Mouse (Mus musculus) thymus, postnatal 14 days (tissue): ENCODE data around the gene Lamc2.

Source experiments
- DNase-seq: peaks from one replicate; pipeline ENCODE4 v3.0.0; 2021

Gene Lamc2

GRCm38 (mm10) chr1:153126491-153127381 is 59.5 kb downstream of the Lamc2 start:
- no peak for DNase-seq

- DNase-seq = no peak
Measured at GRCm38 (mm10) chr1:153125287-153126275, 60.7 kb downstream of the Lamc2 start.

GRCm38 (mm10) chr1:153124502-153124901 is 61.7 kb downstream of the Lamc2 start:
- no peak for DNase-seq

- no peak for DNase-seq
Measured at GRCm38 (mm10) chr1:153122764-153123163, 63.5 kb downstream of the Lamc2 start.

GRCm38 (mm10) chr1:153121320-153121719 is 64.9 kb downstream of the Lamc2 start:
- DNase-seq = no peak

GRCm38 (mm10) chr1:153120544-153120943 is 65.7 kb downstream of the Lamc2 start:
- no peak for DNase-seq

GRCm38 (mm10) chr1:153115315-153115714 is 70.9 kb downstream of the Lamc2 start:
- no peak for DNase-seq

- no peak for DNase-seq
Measured at GRCm38 (mm10) chr1:153111596-153111995, 74.7 kb downstream of the Lamc2 start.

- DNase-seq = no peak
Measured at GRCm38 (mm10) chr1:153109836-153110235, 76.4 kb downstream of the Lamc2 start.

GRCm38 (mm10) chr1:153109346-153109745 is 76.9 kb downstream of the Lamc2 start:
- DNase-seq = no peak

GRCm38 (mm10) chr1:153107866-153108265 is 78.4 kb downstream of the Lamc2 start:
- DNase-seq = no peak

GRCm38 (mm10) chr1:153104804-153105203 is 81.4 kb downstream of the Lamc2 start:
- no peak for DNase-seq

- DNase-seq = no peak
Measured at GRCm38 (mm10) chr1:153103186-153103554, 83.1 kb downstream of the Lamc2 start.

- no peak for DNase-seq
Measured at GRCm38 (mm10) chr1:153102296-153103185, 83.7 kb downstream of the Lamc2 start.

- DNase-seq = peak; percentile 80
Measured at GRCm38 (mm10) chr1:153101327-153101880, 84.8 kb downstream of the Lamc2 start.

GRCm38 (mm10) chr1:153100912-153101311 is 85.3 kb downstream of the Lamc2 start:
- no peak for DNase-seq

GRCm38 (mm10) chr1:153098586-153098985 is 87.7 kb downstream of the Lamc2 start:
- no peak for DNase-seq

GRCm38 (mm10) chr1:153097017-153097675 is 89.1 kb downstream of the Lamc2 start:
- no peak for DNase-seq

- no peak for DNase-seq
Measured at GRCm38 (mm10) chr1:153095826-153096727, 90.2 kb downstream of the Lamc2 start.

- DNase-seq = no peak
Measured at GRCm38 (mm10) chr1:153095328-153095727, 90.9 kb downstream of the Lamc2 start.
